Mouse (Mus musculus): ENCODE results near the gene Rad51. TPM values are rescaled to one million over a fixed set of nuclear protein-coding genes. Genes with fewer than 3 reads are reported as not detected.
A peak's percentile ranks its signal among the peaks of the same experiment; 100 is the strongest.

Gene Rad51
- total and polyA plus RNA-seq, 2 experiments from 2014 or later, result 0.22 to 3.9 TPM

GRCm38 (mm10) chr2:119147775-119148174 is 35.2 kb downstream of the Rad51 start:
- no peak overlapping the region for H3K27ac ChIP-seq (ENCODE audit: low read depth, low read length)
- peaks cover 65% of the 10 kb centered on the region for H3K36me3 ChIP-seq (ENCODE audit: insufficient read depth, low read length)
- DNase-seq (ENCODE audit: low spot score), result no peak

GRCm38 (mm10) chr2:119152255-119152654 is 39.7 kb downstream of the Rad51 start:
- 86% methylated on average over 6 of the region's 6 CpGs for whole genome bisulfite sequencing
- no peak overlapping the region for H3K4me3 ChIP-seq (ENCODE audit: low read depth, low read length)
- peaks cover 8% of the 10 kb centered on the region; the same call in 1 of the 2 replicates for H3K4me1 ChIP-seq (ENCODE audit: insufficient read depth, low read length)
- no peak for TF ChIP-seq CTCF (IDR thresholded peaks at IDR 0.05)
- H3K36me3 ChIP-seq (ENCODE audit: insufficient read depth, low read length), result peaks cover 54% of the 10 kb centered on the region
- no peaks in the 10 kb centered on the region for H3K27me3 ChIP-seq (ENCODE audit: insufficient read depth, low read length)
- DNase-seq (ENCODE audit: low spot score), result no peak
- H3K9ac ChIP-seq (replicated peaks; ENCODE audit: low read length, poor library complexity, severe bottlenecking), result no peak overlapping the region
- no peak overlapping the region for H3K4me2 ChIP-seq (ENCODE audit: low read depth, low read length, poor library complexity, severe bottlenecking)
- H3K9me3 ChIP-seq (ENCODE audit: low read length), result no peaks in the 10 kb centered on the region
- no peak overlapping the region for H3K27ac ChIP-seq (ENCODE audit: low read depth, low read length)
- ATAC-seq (ENCODE audit: low FRiP score), result no peak

More at GRCm38 (mm10) chr2:119147775-119148174, 35.2 kb downstream of the Rad51 start:
- Histone ChIP-seq H3K4me1 (ENCODE audit: insufficient read depth, low read length) (no peaks in the 10 kb centered on the region), H3K9me3 (ENCODE audit: low read length) (no peaks in the 10 kb centered on the region), H3K27me3 (ENCODE audit: insufficient read depth, low read length) (no peaks in the 10 kb centered on the region), H3K4me3 (ENCODE audit: low read depth, low read length) (no peak overlapping the region), H3K9ac (replicated peaks; ENCODE audit: low read length, poor library complexity, severe bottlenecking) (no peak overlapping the region), H3K4me2 (ENCODE audit: low read depth, low read length, poor library complexity, severe bottlenecking) (no peak overlapping the region)
- 96% methylated on average over 8 of the region's 8 CpGs for WGBS
- ATAC-seq (ENCODE audit: low FRiP score), result no peak
- TF ChIP-seq CTCF (IDR thresholded peaks at IDR 0.05), result no peak

GRCm38 (mm10) chr2:119154683-119155082 is 42.1 kb downstream of the Rad51 start:
- 86% methylated on average over 2 of the region's 2 CpGs for WGBS
- no peak overlapping the region for H3K27ac ChIP-seq (ENCODE audit: low read depth, low read length)
- ATAC-seq (ENCODE audit: low FRiP score), result no peak
- TF ChIP-seq CTCF (IDR thresholded peaks at IDR 0.05), result no peak
- H3K4me2 ChIP-seq (ENCODE audit: low read depth, low read length, poor library complexity, severe bottlenecking), result no peak overlapping the region
- H3K9me3 ChIP-seq (ENCODE audit: low read length), result no peaks in the 10 kb centered on the region
- peaks cover 40% of the 10 kb centered on the region for H3K36me3 ChIP-seq (ENCODE audit: insufficient read depth, low read length)
- H3K4me3 ChIP-seq (ENCODE audit: low read depth, low read length), result no peak overlapping the region
- no peaks in the 10 kb centered on the region for H3K27me3 ChIP-seq (ENCODE audit: insufficient read depth, low read length)
- DNase-seq (ENCODE audit: low spot score), result no peak
- no peak overlapping the region for H3K9ac ChIP-seq (replicated peaks; ENCODE audit: low read length, poor library complexity, severe bottlenecking)
- peaks cover 11% of the 10 kb centered on the region; the same call in 1 of the 2 replicates for H3K4me1 ChIP-seq (ENCODE audit: insufficient read depth, low read length)

- Histone ChIP-seq H3K27me3 (ENCODE audit: insufficient read depth, low read length) (no peaks in the 10 kb centered on the region), H3K4me3 (ENCODE audit: low read depth, low read length) (peak overlapping the region; percentile 88; the same call in 1 of the 2 replicates), H3K4me2 (ENCODE audit: low read depth, low read length, poor library complexity, severe bottlenecking) (peak overlapping the region; percentile 96; the same call in 1 of the 2 replicates), H3K9ac (replicated peaks; ENCODE audit: low read length, poor library complexity, severe bottlenecking) (no peak overlapping the region), H3K9me3 (ENCODE audit: low read length) (no peaks in the 10 kb centered on the region), H3K36me3 (ENCODE audit: insufficient read depth, low read length) (peaks cover 38% of the 10 kb centered on the region), H3K27ac (ENCODE audit: low read depth, low read length) (no peak overlapping the region), H3K4me1 (ENCODE audit: insufficient read depth, low read length) (peaks cover 11% of the 10 kb centered on the region; the same call in 1 of the 2 replicates)
- ATAC-seq (ENCODE audit: low FRiP score) (no peak), DNase-seq (ENCODE audit: low spot score) (no peak)
- no peak for TF ChIP-seq CTCF (IDR thresholded peaks at IDR 0.05)
- WGBS, result 84% methylated on average over 9 of the region's 9 CpGs
Observed at GRCm38 (mm10) chr2:119155388-119155787, 42.8 kb downstream of the Rad51 start.

GRCm38 (mm10) chr2:119156081-119156680 is 43.6 kb downstream of the Rad51 start:
- Histone ChIP-seq H3K4me1 (ENCODE audit: insufficient read depth, low read length) (peaks cover 11% of the 10 kb centered on the region; the same call in 1 of the 2 replicates), H3K36me3 (ENCODE audit: insufficient read depth, low read length) (peaks cover 31% of the 10 kb centered on the region), H3K4me2 (ENCODE audit: low read depth, low read length, poor library complexity, severe bottlenecking) (peak overlapping the region; percentile 96), H3K27me3 (ENCODE audit: insufficient read depth, low read length) (no peaks in the 10 kb centered on the region; the same call in 1 of the 2 replicates), H3K27ac (ENCODE audit: low read depth, low read length) (peak overlapping the region; percentile 83), H3K4me3 (ENCODE audit: low read depth, low read length) (peak overlapping the region; percentile 88), H3K9me3 (ENCODE audit: low read length) (no peaks in the 10 kb centered on the region), H3K9ac (replicated peaks; ENCODE audit: low read length, poor library complexity, severe bottlenecking) (peak overlapping the region; percentile 83)
- WGBS, result 7% methylated on average over 33 of the region's 34 CpGs
- DNase-seq (ENCODE audit: low spot score), result peak; percentile 7
- no peak for ATAC-seq (ENCODE audit: low FRiP score)
- no peak for TF ChIP-seq CTCF (IDR thresholded peaks at IDR 0.05)
